Mouse (Mus musculus) spleen, embryonic (tissue): ENCODE results near the gene Fam83e.

ENCODE experiments used
- CTCF ChIA-PET: fragments of 350-600 bp; sonication (Branson Sonifier 250); formaldehyde crosslinking; loops from one replicate; lab custom pipeline; 2022; lab: Charles Lee

The Fam83e gene

DNA sequence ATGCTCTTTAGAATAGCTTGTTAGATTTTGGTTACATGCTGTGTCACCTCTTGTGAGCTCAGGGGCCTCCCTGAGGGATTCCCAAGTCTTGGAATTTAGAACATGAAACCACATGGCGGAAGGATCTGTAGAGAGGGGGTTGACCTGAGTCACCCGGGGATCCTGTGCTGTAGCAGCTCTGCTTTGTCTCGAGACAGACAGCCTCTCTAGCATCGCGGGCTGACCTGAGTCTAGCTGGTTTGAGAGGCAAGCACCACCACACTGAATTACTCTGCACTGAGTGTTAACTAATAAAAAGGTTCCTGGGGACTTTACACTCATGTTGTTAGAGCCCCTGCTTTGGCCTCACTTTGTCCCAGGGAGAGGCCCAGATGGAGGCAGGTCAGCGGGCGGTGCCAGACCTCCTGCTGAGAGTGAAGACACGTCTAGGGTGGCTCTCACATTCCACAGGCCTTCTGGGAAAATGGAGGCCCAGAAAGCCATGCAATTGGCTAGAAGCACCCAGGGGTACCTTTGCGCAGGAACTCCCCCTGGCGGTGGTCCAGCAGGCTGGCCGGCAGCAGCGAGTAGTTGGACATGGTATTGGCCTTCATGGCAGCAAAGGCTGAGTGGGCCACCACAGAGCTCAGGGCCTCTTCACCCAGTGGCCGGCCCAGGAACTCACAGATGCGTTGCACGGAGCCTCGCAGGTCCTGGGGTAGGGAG lies 9.9 kb downstream of the Fam83e start:
- CTCF ChIA-PET = no interaction called here

DNA sequence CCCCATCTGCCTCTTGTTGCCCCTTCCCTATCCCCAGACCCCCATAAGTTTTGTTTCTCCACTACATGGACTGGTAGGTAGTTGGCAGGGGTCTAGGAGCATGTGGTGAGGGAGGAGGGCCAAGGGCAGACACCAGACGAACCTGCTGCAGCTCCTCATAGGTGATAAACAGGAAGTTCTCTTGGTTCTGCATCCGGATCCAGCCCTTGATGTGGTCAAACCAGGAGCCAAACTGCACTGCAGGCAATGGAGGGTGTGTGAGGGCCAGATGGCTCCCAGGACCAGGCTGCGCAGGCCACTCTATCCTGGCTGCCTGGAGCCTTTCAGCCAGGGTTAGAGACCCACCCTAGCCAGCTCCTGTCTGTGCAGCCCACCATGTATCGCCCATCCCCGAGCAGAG lies 12.5 kb downstream of the Fam83e start:
- CTCF ChIA-PET = no interaction called here

DNA sequence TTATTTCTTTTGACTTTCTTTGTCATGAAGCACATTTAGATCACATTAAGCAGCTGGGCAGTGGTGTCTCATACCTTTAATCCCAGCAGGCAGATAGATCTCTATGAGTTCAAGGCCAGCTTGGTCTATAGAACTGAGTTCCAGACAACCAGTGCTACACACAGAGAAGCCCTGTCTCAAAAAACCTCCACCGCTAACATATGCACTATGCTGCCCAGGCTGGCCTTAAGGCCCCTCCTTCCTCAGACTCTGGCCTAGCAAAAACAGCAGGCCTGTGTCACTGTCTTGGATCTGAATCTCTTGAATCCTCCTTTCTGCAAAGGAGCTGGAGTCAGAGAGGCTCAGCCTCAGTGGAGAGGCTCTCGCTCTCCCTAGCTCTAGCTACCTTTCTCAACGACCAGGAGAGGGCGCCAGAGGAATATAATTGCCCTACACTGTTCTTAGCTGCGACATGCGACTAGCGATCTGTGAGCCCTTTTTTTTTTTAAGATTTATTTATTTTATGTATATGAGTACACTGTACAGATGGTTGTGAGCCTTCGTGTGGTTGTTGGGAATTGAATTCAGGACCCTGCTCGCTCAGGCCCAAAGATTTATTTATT lies 18.3 kb downstream of the Fam83e start:
- CTCF ChIA-PET = interaction anchor here (0.5 to 3.9 kb wide), 3 partner anchors 11 to 62 kb away, joined by 3 to 25 read pairs (median 3); no protein-coding TSS in a partner anchor

DNA sequence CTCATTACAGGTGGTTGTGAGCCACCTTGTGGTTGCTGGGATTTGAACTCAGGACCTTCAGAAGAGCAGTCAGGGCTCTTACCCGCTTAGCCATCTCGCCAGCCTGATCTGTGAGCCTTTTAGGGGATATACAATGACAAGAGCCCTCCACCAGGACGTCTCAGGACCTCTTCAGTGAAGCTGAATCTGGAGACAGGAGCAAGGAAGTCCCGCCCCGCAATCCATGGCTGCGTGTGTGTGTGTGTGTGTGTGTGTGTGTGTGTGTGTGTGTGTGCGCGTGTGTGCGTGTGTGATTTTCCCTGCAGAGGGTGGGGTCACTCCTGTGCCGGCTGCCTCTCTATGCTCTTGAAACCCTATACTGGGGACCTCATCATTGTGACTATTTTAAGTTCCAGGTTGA lies 18.8 kb downstream of the Fam83e start:
- CTCF ChIA-PET = interaction anchor here (0.5 to 3.9 kb wide), 4 partner anchors 10 to 440 kb away, joined by 3 to 25 read pairs (median 3); no protein-coding TSS in a partner anchor

DNA sequence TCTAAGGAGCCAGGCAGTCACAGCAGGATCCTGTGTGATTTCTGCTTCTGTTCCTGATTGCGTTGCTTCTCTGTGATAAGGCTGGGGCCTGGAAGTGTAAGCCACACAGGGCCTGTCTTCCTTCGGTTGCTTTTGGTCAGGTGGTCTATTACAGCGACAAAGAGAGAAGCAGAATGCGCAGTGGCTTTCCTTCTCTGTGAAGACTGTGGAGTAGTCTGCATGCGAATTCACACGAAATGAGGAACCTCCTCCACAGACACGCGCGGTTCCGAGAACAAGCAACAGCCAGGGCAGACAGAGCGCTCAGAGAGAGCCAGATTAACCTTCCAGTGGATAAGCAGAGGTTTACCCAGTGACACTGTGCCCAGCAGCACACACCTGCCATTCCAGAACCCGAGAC lies 20.3 kb downstream of the Fam83e start:
- CTCF ChIA-PET = interaction anchor here (3.9 kb wide), 1 partner anchor 60 kb away, joined by 25 read pairs; no protein-coding TSS in a partner anchor

DNA sequence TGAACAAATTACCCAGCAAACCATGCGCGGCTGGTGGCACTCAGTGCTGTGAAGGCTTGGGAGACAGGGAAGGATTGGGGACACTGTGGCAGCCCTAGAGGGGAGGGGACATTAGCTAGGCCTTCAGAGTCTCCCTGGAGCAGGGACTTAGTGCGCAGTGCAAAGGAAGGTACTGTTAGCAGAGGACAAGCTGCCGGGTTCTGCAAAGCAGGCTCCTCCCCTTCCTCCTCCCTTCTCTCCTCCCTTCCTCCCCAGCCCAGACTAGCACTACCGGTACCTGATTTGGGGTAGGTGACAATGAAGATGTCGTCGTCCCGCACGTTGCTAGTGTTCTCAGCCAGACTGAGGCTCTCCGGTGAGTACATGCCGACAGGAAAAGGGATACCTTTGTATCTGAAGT lies 20.8 kb downstream of the Fam83e start:
- CTCF ChIA-PET = interaction anchor here (3.9 kb wide), 1 partner anchor 59 kb away, joined by 25 read pairs; no protein-coding TSS in a partner anchor

DNA sequence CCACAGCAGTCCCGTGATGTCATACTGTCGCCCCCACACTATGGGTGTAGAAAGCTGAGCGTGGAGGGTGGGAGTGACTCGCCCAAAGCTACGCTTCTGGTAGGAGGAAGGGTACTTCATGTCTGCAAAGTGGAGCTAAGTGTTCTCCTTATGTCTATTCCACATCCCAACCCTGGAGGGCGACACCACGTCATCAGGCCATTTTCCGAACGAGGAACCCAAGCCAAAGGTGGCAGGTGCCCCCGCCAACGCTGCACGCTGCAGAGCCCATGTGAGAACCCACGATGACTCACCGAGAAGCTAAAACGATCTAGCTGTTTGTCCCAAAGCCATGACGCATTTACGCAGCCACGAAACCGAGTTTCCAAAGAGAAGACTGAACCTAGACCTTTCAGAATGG lies 21.3 kb downstream of the Fam83e start:
- CTCF ChIA-PET = interaction anchor here (0.7 to 3.9 kb wide), 2 partner anchors 59 to 647 kb away, joined by 4 to 25 read pairs; no protein-coding TSS in a partner anchor

DNA sequence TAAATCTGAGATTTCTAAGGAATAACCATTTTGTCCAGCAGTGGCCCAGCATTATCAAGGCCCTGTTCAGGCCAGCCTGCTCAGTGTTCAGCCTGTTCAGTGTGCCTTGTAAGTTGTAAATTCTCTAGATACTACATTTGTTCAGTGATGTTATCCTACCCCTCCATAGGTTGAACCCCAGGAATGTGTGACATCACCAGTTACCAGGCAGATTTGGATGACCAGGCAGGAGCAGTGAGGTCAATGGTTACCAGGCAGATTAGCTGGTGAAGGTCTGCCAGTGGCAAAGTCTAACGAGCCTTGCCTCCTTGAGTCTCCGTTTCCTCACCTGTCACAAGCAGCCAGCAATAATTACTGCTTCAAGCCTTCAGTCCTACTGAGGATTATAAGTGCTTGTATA lies 23.4 kb downstream of the Fam83e start:
- CTCF ChIA-PET = no interaction called here

DNA sequence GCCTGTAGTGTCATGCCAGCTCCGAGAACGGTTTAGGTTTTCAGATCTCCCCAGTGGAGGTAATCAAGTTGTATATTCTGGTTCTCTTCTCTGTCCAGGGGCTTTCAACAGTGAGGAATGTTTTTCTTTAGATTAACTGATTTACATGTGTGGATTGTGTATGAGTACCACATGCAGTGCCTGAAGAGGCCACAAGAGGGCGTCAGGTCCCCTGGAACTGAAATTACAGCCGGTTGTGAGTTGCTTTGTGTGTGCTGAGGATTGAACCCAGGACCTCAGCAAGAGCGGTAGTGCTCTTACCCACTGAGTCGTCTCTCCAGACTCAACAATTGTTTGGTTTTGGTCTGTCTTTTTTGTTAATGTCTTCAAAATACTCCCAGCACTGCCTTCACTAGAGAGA lies 25.5 kb downstream of the Fam83e start:
- CTCF ChIA-PET = interaction anchor here (0.7 to 1.2 kb wide), 2 partner anchors 55 to 128 kb away, joined by 3 read pairs; no protein-coding TSS in a partner anchor

DNA sequence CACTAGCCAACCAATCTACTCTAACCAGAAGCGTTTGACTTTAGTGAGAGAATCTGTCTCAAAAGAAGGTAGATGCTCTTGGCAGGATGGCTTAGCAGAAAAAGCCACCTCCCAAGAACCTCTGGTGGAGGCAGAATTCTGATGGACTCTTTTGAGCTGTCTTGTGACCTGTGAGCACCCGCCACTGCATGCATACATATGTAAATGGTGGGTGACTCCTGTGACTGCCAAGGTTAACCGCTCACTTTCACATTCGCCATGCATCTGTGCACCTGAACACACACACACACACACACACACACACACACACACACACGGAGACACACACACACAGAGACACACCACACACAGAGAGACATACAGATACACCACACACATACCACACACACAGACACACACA lies 26.4 kb downstream of the Fam83e start:
- CTCF ChIA-PET = interaction anchor here (0.7 kb wide), 1 partner anchor 127 kb away, joined by 3 read pairs; no protein-coding TSS in a partner anchor

DNA sequence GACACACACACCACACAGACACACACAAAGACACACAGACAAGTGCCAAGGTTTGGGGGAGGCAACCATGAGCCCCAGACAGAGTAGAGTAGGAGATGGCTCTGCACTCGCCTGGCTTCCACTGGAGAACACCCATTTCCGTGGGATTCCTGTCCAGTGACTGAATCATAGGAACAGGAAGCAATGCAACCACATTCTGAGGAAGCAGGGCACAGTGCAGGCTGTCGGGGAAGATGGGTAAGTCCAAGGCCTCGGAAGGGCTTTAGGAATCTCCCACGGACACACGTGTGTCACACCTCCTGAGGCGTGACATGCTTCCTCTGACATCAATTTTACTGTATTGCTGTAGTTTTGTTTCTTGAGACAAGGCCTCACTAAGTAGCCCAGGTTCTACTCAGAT lies 27.1 kb downstream of the Fam83e start:
- CTCF ChIA-PET = no interaction called here

DNA sequence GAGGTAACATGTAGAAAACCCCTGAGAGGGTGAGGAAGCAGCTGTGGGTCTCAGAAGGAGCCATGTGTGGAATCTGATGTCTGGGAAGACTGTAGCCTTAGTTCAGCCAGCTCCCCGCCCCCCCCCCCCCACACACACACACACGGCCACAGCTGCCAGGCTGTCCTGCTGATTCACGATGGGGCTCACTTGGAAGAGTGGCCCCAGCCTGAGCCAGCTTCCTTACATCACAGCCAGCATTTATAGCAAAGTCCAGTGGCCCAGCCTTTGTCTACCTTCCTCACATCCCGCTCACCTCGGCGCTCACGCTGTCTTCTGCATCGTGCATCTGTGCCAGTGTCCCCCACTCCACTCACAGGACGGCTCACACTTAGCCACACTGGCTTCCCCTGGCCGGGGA lies 28.4 kb downstream of the Fam83e start:
- CTCF ChIA-PET = interaction anchor here (1.2 kb wide), 1 partner anchor 10 kb away, joined by 3 read pairs; no protein-coding TSS in a partner anchor

DNA sequence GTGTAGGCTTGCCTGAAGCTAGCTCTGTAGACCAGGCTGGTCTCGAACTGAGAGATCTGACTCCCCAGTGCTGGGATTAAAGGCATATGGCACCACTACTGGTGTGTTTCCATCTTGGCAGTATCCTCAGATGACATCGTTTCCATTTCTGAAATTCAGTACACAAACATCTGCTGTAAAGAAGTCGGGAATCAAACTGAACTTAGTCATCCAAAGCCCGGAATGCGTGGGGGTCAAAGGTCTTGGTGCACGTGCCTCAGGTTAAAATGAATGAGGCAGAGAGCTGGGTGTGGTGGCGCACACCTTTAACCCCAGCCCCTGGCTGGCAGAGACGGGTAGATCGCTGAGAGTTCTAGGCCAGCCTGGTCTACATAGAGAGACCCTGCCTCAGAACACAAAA lies 29.1 kb downstream of the Fam83e start:
- CTCF ChIA-PET = interaction anchor here (1.2 kb wide), 1 partner anchor 11 kb away, joined by 3 read pairs; no protein-coding TSS in a partner anchor

DNA sequence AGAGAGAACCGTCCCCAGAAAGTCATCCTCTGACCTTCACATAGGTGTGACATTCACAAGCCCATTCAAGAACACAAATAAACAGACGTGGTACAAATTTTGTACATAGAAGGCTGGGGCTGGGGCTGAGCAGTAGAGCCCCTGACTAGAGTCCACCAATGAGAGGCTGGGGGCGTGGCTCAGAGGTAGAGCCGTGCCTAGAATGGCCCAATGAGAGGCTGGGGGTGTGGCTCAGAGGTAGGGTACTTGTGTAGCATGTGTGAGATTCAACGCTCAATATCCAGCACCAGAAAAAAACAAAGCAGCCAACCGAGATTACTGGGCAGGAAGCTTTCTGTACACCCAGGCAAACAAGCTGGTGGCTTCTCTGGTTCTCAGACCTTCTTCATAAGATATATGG lies 34.7 kb downstream of the Fam83e start:
- CTCF ChIA-PET = no interaction called here

DNA sequence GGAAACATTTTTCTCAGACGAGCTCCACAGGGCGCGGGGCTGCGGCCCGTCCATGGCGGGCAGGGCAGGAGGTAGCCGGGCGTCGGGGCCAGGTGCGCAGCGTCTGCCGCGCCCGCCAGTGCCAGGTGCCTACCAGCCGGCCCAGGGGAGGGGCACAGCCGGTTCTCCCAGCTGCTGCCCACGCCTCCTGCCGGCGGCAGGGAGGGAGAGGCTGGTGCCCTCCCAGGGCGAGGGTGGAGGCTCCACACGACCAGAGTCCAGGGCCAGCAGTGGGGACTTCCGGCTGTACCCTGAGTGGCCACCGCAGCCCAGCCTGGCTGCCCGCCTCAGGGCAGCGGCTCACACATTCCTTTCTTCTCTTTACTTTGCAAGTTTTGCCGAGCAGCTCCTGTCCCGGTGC lies 38.4 kb downstream of the Fam83e start:
- CTCF ChIA-PET = no interaction called here

DNA sequence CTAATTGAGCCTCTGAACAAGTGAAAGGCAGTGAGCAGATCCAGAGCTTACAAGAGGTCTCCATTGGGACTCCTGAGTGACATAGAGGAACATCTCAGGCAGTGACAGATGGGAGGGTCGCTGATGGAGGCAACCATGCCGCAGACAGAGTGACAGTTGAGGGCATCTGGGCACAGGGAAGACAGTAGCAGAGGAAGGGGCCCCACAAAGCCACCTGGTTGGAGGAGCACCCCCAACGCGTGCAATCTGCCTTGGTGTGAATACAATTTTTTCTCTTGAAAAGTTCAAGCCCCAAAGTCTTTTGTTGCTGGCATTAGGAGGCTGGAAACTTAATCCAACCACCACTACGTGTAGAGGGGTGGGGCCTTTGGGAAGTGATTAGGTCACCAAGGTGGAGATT lies 39.1 kb downstream of the Fam83e start:
- CTCF ChIA-PET = interaction anchor here (1.0 kb wide), 1 partner anchor 41 kb away, joined by 3 read pairs; no protein-coding TSS in a partner anchor

DNA sequence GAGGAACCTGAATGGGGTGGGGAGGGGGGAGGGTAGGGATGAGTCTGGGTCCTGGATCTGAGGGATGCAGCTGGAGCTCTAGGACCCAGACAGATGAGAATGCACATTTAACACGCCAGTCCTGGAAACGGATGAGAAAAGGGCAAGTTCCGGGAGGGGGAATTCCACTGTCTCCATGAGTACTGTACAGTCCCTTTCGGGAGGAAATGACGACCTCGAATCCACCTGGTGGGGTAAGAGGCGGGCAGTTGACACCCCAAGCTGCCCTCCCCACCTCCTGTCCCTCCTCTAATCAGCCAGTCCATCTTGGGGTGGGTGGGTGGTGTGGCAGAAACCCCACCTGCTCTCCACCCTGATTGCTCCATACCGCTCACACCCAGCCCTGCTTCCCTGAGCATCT lies 45.0 kb downstream of the Fam83e start:
- CTCF ChIA-PET = interaction anchor here (0.6 kb wide), 1 partner anchor 48 kb away, joined by 3 read pairs; the partner anchor contains the start of gene Cyth2

DNA sequence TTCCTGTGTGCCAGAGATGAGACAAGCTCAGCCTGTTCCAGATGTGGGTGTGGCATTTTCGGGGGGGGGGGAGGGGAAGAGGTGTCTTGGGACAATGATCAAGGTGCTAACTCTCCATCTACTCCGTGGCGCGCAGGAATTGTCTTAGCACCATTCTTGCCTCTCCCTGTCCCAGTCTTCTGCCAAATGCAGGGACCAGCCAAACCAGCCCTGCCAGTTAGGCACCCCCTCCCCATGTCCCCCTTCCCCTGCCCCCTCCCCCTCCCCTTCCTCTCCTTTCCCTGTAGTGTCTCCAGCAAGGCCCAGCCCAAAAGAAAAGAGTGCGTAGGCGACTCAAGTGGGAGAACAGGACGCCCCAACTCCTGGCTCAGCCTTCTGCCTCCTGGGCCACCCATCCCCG lies 45.8 kb downstream of the Fam83e start:
- CTCF ChIA-PET = interaction anchor here (0.6 kb wide), 1 partner anchor 48 kb away, joined by 3 read pairs; the partner anchor contains the start of gene Cyth2

DNA sequence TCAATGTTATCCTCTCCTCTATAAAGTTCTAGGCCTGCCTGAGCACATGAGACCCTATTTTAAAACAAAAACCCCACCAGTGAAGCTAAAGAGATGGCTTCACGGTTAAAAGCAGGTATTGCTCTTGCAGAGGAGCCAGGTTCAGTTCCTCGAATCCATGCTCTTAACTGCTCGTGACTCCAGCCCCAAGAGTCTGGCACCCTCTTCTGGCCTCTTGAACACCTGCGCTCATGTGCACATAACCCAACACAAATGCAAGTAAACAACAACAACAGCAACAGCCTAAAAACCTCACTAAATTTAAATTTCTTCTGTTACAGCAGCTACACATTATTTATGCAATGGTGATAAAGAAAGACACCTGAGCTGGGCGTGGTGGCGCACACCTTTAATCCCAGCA lies 46.5 kb downstream of the Fam83e start:
- CTCF ChIA-PET = no interaction called here

DNA sequence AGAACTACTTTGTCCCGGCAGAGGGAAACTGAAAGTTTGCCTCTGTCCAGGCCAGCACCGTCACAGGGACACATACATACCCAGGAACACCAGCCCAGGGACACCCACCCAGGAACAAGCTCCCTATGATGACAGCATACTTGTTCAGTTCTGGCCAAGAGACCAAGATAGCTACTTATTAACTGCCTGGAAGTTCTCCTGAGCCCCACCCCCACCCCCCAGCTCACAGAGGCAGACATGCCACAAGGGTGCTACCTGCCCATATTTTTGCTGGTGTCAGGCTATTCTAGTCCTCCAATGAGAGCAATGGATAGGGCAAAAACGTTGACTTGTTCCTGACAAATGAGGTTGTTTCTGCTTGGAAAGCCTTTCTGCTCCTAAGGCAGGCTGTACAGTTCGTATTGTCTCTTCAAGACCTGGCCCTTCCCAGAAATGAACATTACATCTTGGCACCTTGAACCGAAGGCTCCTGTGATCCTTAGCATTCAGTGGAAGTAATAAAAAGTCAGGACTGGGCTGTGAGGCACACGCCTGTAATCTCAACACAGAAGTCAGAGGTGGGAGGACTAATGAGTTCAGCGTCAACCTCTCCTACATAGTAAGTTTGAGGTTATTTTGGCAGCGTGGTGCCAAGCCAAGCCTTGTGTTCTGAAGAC lies 49.5 kb downstream of the Fam83e start:
- CTCF ChIA-PET = no interaction called here

DNA sequence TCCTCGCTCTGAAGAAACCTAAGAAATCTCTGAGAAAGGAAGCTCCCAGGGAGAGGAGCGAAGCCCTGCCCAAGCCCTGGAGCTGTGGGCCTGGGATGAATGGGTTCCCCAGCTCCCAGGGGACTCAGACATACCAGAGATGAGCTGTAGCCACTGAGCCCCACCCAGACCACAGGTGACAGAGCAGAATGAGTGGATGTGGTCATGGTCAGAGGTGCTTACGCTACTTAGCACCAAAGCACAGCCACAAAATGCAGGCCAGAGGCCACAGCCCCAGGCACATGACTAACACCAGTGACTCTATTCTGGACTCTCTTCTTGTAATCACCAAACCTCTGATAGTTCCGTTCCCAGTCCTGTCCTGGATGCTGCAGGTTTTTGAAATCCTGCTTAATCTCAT lies 50.1 kb downstream of the Fam83e start:
- CTCF ChIA-PET = no interaction called here

DNA sequence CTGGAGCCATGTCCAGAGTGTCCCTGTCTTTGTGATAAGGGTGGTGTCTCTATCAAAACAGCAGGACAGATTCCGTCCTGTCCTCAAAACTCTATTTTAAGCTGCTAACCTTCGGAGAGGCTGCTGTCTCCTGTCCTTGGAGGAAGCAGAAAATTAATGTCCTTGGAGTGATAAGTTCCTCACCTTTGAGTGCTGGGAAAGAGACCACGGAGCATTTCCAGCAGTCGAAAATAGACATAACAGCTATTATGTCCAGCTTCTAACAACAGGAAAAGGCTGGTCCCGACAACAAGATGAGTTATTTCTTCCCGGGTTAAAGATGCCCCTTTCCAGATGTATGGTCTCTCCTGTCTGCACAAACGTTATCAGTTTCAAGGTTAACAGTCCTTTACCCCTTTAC lies 54.2 kb downstream of the Fam83e start:
- CTCF ChIA-PET = no interaction called here
